ENCODE assay signal across 9 mouse cellular contexts in genomic region chr11:68724117-68724516, GRCm38 (mm10). TPM values are rescaled to one million over a fixed set of nuclear protein-coding genes. Genes with fewer than 3 reads are reported as not detected.
DNase-seq lines count a peak whose midpoint lies in the region; ATAC-seq and TF ChIP-seq lines count a peak whose summit lies in the region.
"Had no signal": no experiment of that assay in that cellular context is flagged by ENCODE, and none has a peak within 500 bp of the region (broad histone marks: within the 10 kb centered on the region; RNA-seq: fewer than 3 reads in every experiment).

No protein-coding gene starts in this region.

- H3K36me3 ChIP-seq in heart, adult 2 months (ENCODE audit: control insufficient read depth, insufficient read depth, low read length), result no peaks in the 10 kb centered on the region; the same call in 1 of the 2 replicates
- peaks cover 87% of the 10 kb centered on the region for H3K36me3 ChIP-seq in heart, embryonic 10.5 days
- H3K36me3 ChIP-seq in testis, adult 2 months (ENCODE audit: control insufficient read depth, insufficient read depth, low read length), result peaks cover 4% of the 10 kb centered on the region

- TF ChIP-seq EP300 in heart, adult 2 months (IDR thresholded peaks at IDR 0.05; ENCODE audit: insufficient read depth, low read depth, low read length), result no peak

- H3K9ac ChIP-seq in heart, adult 2 months (ENCODE audit: low read depth, low read length), result no peak overlapping the region
- H3K9ac ChIP-seq: limb, embryonic 13.5 days had no signal

- intact Hi-C loops in heart, adult 2 months (cut with DNase I), result loop anchor here (5.0 kb wide), 1 partner anchor 137 kb away; the partner anchor contains the start of gene Ccdc42

- no peaks in the 10 kb centered on the region for H3K27me3 ChIP-seq in heart, adult 2 months (ENCODE audit: control insufficient read depth, insufficient read depth, low read length)
- H3K27me3 ChIP-seq in heart, embryonic 10.5 days (ENCODE audit: insufficient read depth, poor library complexity, severe bottlenecking), result no peaks in the 10 kb centered on the region
- H3K27me3 ChIP-seq in testis, adult 2 months (ENCODE audit: control insufficient read depth, insufficient read depth, low read length), result no peaks in the 10 kb centered on the region
- H3K27me3 ChIP-seq: limb, embryonic 13.5 days had no signal

- no peak overlapping the region for H3K27ac ChIP-seq in heart, adult 2 months
- no peak overlapping the region for H3K27ac ChIP-seq in heart, embryonic 10.5 days
- H3K27ac ChIP-seq in testis, adult 2 months (ENCODE audit: control insufficient read depth, insufficient read depth, low read depth, low read length), result no peak overlapping the region
- H3K27ac ChIP-seq: limb, embryonic 13.5 days had no signal

- H3K79me2 ChIP-seq in heart, adult 2 months (replicated peaks; ENCODE audit: control insufficient read depth, insufficient read depth, low read length), result 0 out of 2 replicates have a peak, but pooled peaks cover 2% of the 10 kb centered on the region

- TF ChIP-seq POLR2A in heart, adult 2 months (IDR thresholded peaks at IDR 0.05; ENCODE audit: insufficient read depth, low read depth, low read length), result no peak
- no peak for TF ChIP-seq POLR2A in testis, adult 2 months (IDR thresholded peaks at IDR 0.05; ENCODE audit: control insufficient read depth, low read depth, low read length)

- no peaks in the 10 kb centered on the region for H3K9me3 ChIP-seq in heart, embryonic 10.5 days

- TF ChIP-seq CTCF in heart, adult 2 months (IDR thresholded peaks at IDR 0.05), result peak; percentile 73
- peak; percentile 55; the same call in 1 of the 2 replicates for TF ChIP-seq CTCF in testis, adult 2 months (IDR thresholded peaks at IDR 0.05; ENCODE audit: control insufficient read depth, insufficient read depth, insufficient replicate concordance, low read depth, low read length)

- H3K4me1 ChIP-seq in heart, adult 2 months (ENCODE audit: control insufficient read depth, insufficient read depth, low read length), result peaks cover 3% of the 10 kb centered on the region
- H3K4me1 ChIP-seq in heart, embryonic 10.5 days, result 0 out of 2 replicates have a peak, but pooled peaks cover 2% of the 10 kb centered on the region
- no peaks in the 10 kb centered on the region for H3K4me1 ChIP-seq in testis, adult 2 months (ENCODE audit: control insufficient read depth, insufficient read depth, low read length)

- no peak overlapping the region for H3K4me3 ChIP-seq in heart, adult 2 months
- H3K4me3 ChIP-seq in heart, embryonic 10.5 days, result no peak overlapping the region
- no peak overlapping the region for H3K4me3 ChIP-seq in testis, adult 2 months (ENCODE audit: control insufficient read depth, low read depth, low read length)
- H3K4me3 ChIP-seq: limb, embryonic 13.5 days had no signal

- DNase-seq in heart, adult 2 months, result peak in 1 of 2 experiments; percentile 34
- no peak for DNase-seq in heart, embryonic 10.5 days (ENCODE audit: low spot score)
- no peak for DNase-seq in testis, postnatal 14 days (ENCODE audit: low spot score)
- DNase-seq in thymus, postnatal 36 days, result peak; percentile 14 to 20
- no peak for DNase-seq in frontal cortex, postnatal 10 days (ENCODE audit: low spot score in 2 of 2)
- no peak for DNase-seq in cerebellum, adult 11-12 months

- peak; percentile 74 for ATAC-seq in erythroblast, adult 5-6 weeks (replicated peaks; ENCODE audit: low FRiP score, poor library complexity, severe bottlenecking)

RNA-seq across cellular contexts. Expression of gene Myh10, which starts 32.8 kb away (rescaled TPM):
- total RNA-seq in heart, adult 2 months (2021), result 10 to 100 TPM; 25.6 to 25.9 TPM
- polyA plus RNA-seq in heart, adult 2 months (2012; rRNA removed), result 17.9 and 30.0 TPM in 2 replicates
- polyA plus RNA-seq in heart, embryonic 10.5 days (2016; fragmentation: Nextera tagmentation; extraction: Ambion mirVana), result 181 and 184 TPM in 2 replicates
- polyA plus RNA-seq in testis, adult 2 months (2012; rRNA removed), result 35.7 and 44.2 TPM in 2 replicates
- total RNA-seq in erythroblast, adult 5-6 weeks (2015; ENCODE audit: low replicate concordance), result 45.0 and 47.9 TPM in 2 replicates
- total RNA-seq in erythroblast, adult 5-6 weeks (2017; ENCODE audit: low replicate concordance), result 56.5 and 72.2 TPM in 2 replicates

Comparison
In these comparisons a context has a peak if more than half of its experiments do, and no peak if none do; other contexts are left out.
1. DNase-seq: peak in thymus, postnatal 36 days (2 of 2); none in heart, embryonic 10.5 days (single experiment), testis, postnatal 14 days (single experiment), frontal cortex, postnatal 10 days (0 of 2) and cerebellum, adult 11-12 months (single experiment).